Mouse (Mus musculus) liver, embryonic 14.5 days (tissue): ENCODE data around the gene 4930558K02Rik.

Experiments used
- CTCF ChIP-seq: IDR thresholded peaks from 2 replicates; pipeline ENCODE4 v1.5.1; 2016; ENCODE audit warnings: antibody characterized with exemption, low read depth, control low read depth
- EP300 ChIP-seq: IDR thresholded peaks from 2 replicates; pipeline ENCODE4 v1.6.1; 2016; ENCODE audit warnings: antibody characterized with exemption, low read depth

DNA sequence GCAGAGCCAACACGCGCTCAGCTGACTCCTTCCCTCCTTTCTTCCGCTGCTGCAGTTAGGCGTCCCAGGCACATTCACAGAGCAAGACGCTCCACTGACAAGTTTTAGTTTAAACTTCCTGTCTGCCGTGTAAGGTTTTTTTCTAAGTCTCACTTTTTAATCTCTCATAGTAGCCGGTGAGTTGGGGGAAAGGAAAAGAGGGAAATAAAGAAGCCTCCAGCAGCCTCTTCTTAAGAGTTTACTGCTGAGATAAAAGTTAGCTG lies 25.0 kb upstream of the 4930558K02Rik start:
- no peak for TF ChIP-seq CTCF
- no peak for TF ChIP-seq EP300
